Mouse (Mus musculus): ENCODE measurements around the gene Shkbp1. TPM values are rescaled to one million over a fixed set of nuclear protein-coding genes. Genes with fewer than 3 reads are reported as not detected.

Shkbp1 gene
- total and polyA plus RNA-seq, 3 experiments, result 4.6 to 20.2 (median 7.1) TPM

DNA sequence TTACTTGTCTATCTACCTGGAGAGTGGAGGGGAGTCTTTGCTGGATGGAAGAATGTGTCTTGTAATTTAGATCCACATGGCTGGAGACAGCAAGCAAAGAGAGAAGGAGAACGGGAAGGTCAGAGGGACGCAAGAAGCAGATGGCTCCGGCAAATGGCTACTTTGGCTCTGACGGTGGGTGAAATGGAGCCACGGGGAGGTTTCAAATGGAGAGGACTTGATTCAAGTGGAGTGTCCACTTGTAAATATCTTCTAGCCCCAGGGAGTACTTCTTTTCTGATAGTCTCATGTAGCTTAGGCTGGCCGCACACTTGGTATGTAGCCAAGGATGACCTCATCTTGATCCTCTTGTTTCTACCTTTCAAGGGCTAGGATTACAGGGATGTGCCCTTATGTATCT is 57.0 kb downstream of the Shkbp1 start:
- peaks cover 1% of the 10 kb centered on the region for H3K4me1 ChIP-seq (ENCODE audit: control insufficient read depth, insufficient read depth, low read length)
- TF ChIP-seq CTCF (IDR thresholded peaks at IDR 0.05) (no peak), POLR2A (IDR thresholded peaks at IDR 0.05; ENCODE audit: insufficient read depth, low read depth, low read length) (no peak), EP300 (IDR thresholded peaks at IDR 0.05; ENCODE audit: insufficient read depth, low read depth, low read length) (no peak)
- intact Hi-C loops (cut with DNase I), result no loop called here
- no peaks in the 10 kb centered on the region for H3K27me3 ChIP-seq (ENCODE audit: control insufficient read depth, insufficient read depth, low read length)
- no peaks in the 10 kb centered on the region for H3K36me3 ChIP-seq (ENCODE audit: control insufficient read depth, insufficient read depth, low read length)
- H3K79me2 ChIP-seq (replicated peaks; ENCODE audit: control insufficient read depth, insufficient read depth, low read length), result no peaks in the 10 kb centered on the region
- WGBS, result 71% methylated on average over 6 of the region's 6 CpGs
- no peak overlapping the region for H3K27ac ChIP-seq
- no peak overlapping the region for H3K9ac ChIP-seq (ENCODE audit: low read depth, low read length)
- no peak overlapping the region for H3K4me3 ChIP-seq
- DNase-seq, result no peak

DNA sequence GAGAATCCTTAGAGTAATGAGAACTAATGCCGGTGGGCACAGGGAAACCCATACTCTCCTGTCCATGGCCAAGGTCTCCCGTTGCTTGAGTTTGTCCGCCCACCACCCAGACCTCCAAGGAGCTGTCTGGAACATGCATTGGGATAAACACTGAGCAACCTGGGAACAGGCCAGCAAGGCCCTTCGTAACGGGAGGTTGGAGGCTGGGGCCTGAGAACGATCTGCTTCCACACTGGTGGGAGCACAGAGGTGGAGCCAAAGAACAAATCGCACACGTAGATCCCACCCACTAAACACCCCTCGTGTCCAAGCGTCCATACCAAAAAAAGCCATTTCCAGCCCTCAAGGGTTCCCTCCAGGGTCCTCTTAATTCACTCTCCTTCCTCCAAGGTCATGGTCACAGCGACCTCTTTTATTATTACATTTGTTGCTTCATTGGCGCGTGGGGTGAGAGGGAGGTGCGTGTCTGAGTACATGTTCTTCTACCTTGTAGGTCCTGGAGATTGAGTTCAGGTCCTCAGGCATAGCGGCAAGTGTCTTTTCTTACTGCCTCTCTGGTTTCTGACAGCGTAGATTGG is 57.7 kb downstream of the Shkbp1 start:
- intact Hi-C loops (cut with DNase I), result no loop called here
- WGBS, result 72% methylated on average over 16 of the region's 16 CpGs

DNA sequence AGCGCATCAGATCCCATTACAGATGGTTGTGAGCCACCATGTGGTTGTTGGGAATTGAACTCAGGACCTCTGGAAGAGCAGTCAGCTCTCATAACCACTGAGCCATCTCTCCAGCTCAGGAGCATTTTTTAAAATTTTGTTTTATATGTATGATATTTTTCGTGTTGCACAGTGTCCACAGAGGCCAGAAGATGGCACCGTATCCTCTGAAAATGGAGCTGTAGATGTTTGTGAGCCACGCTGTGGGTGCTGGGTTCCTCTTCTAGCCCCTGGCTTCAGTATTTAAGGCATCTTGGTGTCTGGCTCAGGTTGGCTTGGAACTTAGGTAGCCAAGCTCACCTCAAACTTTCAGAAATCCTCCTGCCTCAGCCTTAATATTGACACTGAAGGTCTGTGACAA is 59.3 kb downstream of the Shkbp1 start:
- Histone ChIP-seq H3K79me2 (replicated peaks; ENCODE audit: control insufficient read depth, insufficient read depth, low read length) (no peaks in the 10 kb centered on the region), H3K27me3 (ENCODE audit: control insufficient read depth, insufficient read depth, low read length) (no peaks in the 10 kb centered on the region), H3K36me3 (ENCODE audit: control insufficient read depth, insufficient read depth, low read length) (no peaks in the 10 kb centered on the region), H3K4me3 (no peak overlapping the region), H3K27ac (no peak overlapping the region), H3K4me1 (ENCODE audit: control insufficient read depth, insufficient read depth, low read length) (peaks cover 3% of the 10 kb centered on the region; the same call in 1 of the 2 replicates), H3K9ac (ENCODE audit: low read depth, low read length) (no peak overlapping the region)
- DNase-seq, result no peak
- intact Hi-C loops (cut with DNase I), result no loop called here
- 95% methylated on average over 4 of the region's 4 CpGs for WGBS
- TF ChIP-seq POLR2A (IDR thresholded peaks at IDR 0.05; ENCODE audit: insufficient read depth, low read depth, low read length) (no peak), EP300 (IDR thresholded peaks at IDR 0.05; ENCODE audit: insufficient read depth, low read depth, low read length) (no peak), CTCF (IDR thresholded peaks at IDR 0.05) (peak; percentile 19; the same call in 1 of the 2 replicates)

More for the DNA sequence above, 57.7 kb downstream of the Shkbp1 start:
- TF ChIP-seq CTCF (IDR thresholded peaks at IDR 0.05) (no peak), POLR2A (IDR thresholded peaks at IDR 0.05; ENCODE audit: insufficient read depth, low read depth, low read length) (no peak), EP300 (IDR thresholded peaks at IDR 0.05; ENCODE audit: insufficient read depth, low read depth, low read length) (no peak)
- no peaks in the 10 kb centered on the region for H3K36me3 ChIP-seq (ENCODE audit: control insufficient read depth, insufficient read depth, low read length)
- H3K27ac ChIP-seq, result no peak overlapping the region
- H3K27me3 ChIP-seq (ENCODE audit: control insufficient read depth, insufficient read depth, low read length), result no peaks in the 10 kb centered on the region
- no peak overlapping the region for H3K9ac ChIP-seq (ENCODE audit: low read depth, low read length)
- no peak for DNase-seq
- H3K79me2 ChIP-seq (replicated peaks; ENCODE audit: control insufficient read depth, insufficient read depth, low read length), result no peaks in the 10 kb centered on the region
- peaks cover 1% of the 10 kb centered on the region for H3K4me1 ChIP-seq (ENCODE audit: control insufficient read depth, insufficient read depth, low read length)
- no peak overlapping the region for H3K4me3 ChIP-seq

DNA sequence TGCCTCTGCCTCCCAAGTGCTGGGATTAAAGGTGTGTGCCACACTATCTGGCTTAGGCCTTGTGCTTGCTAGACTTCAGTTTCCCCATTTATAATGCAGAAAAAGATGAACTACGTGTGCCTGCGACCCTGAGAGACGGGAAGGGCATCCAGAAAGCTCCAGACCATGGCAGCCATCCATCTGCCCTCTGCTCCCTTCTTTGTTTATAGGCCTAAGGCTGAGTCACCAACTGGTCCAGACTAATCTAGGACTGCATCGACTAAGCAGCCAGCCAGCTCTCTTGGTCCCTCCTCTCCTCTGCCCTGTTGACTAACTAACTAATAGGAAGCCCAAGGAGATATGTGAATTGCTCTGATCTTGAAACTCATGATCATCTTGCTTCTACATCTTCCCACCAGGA is 59.9 kb downstream of the Shkbp1 start:
- Histone ChIP-seq H3K79me2 (replicated peaks; ENCODE audit: control insufficient read depth, insufficient read depth, low read length) (no peaks in the 10 kb centered on the region), H3K27me3 (ENCODE audit: control insufficient read depth, insufficient read depth, low read length) (no peaks in the 10 kb centered on the region), H3K36me3 (ENCODE audit: control insufficient read depth, insufficient read depth, low read length) (no peaks in the 10 kb centered on the region), H3K4me3 (no peak overlapping the region), H3K9ac (ENCODE audit: low read depth, low read length) (no peak overlapping the region), H3K4me1 (ENCODE audit: control insufficient read depth, insufficient read depth, low read length) (peaks cover 5% of the 10 kb centered on the region; the same call in 1 of the 2 replicates), H3K27ac (no peak overlapping the region)
- intact Hi-C loops (cut with DNase I), result no loop called here
- 47% methylated on average over 4 of the region's 4 CpGs for WGBS
- no peak for DNase-seq
- TF ChIP-seq CTCF (IDR thresholded peaks at IDR 0.05) (no peak), POLR2A (IDR thresholded peaks at IDR 0.05; ENCODE audit: insufficient read depth, low read depth, low read length) (no peak), EP300 (IDR thresholded peaks at IDR 0.05; ENCODE audit: insufficient read depth, low read depth, low read length) (no peak)

Other genes starting within 250 kb of the Shkbp1 start
- gene Cyp2f2, start 236.1 kb downstream of the Shkbp1 start, total RNA-seq (2021), result under 1 TPM; 0.60 to 0.93 TPM
- 0.94 and 220 TPM in 2 replicates for gene Cyp2f2, start 236.1 kb downstream of the Shkbp1 start, polyA plus RNA-seq (2012; rRNA removed)
- gene Cyp2t4, start 202.3 kb downstream of the Shkbp1 start, total RNA-seq (2021), result not detected
- gene Cyp2t4, start 202.3 kb downstream of the Shkbp1 start, polyA plus RNA-seq (2012; rRNA removed), result not detected in 2 replicates
- gene Egln2, start 189.2 kb downstream of the Shkbp1 start, total RNA-seq (2021), result 10 to 100 TPM; 51.8 to 64.4 TPM
- 52.4 and 57.7 TPM in 2 replicates for gene Egln2, start 189.2 kb downstream of the Shkbp1 start, polyA plus RNA-seq (2012; rRNA removed)
- gene Rab4b, start 177.1 kb downstream of the Shkbp1 start, total RNA-seq (2021), result 10 to 100 TPM; 11.0 TPM
- 22.4 and 23.1 TPM in 2 replicates for gene Rab4b, start 177.1 kb downstream of the Shkbp1 start, polyA plus RNA-seq (2012; rRNA removed)
- under 1 TPM in 1 of 2 experiments, not detected in 1; 0.16 TPM for gene Gm21983, start 174.9 kb downstream of the Shkbp1 start, total RNA-seq (2021)
- not detected in 2 replicates for gene Gm21983, start 174.9 kb downstream of the Shkbp1 start, polyA plus RNA-seq (2012; rRNA removed)
- gene Mia, start 174.9 kb downstream of the Shkbp1 start, total RNA-seq (2021), result under 1 TPM in 1 of 2 experiments, not detected in 1; 0.39 TPM
- 0.50 and 0.78 TPM in 2 replicates for gene Mia, start 174.9 kb downstream of the Shkbp1 start, polyA plus RNA-seq (2012; rRNA removed)
- gene BC024978, start 160.2 kb downstream of the Shkbp1 start, total RNA-seq (2021), result 10 to 100 TPM; 14.2 TPM
- gene BC024978, start 160.2 kb downstream of the Shkbp1 start, polyA plus RNA-seq (2012; rRNA removed), result 11.3 and 13.9 TPM in 2 replicates
- gene Snrpa, start 159.7 kb downstream of the Shkbp1 start, total RNA-seq (2021), result 10 to 100 TPM; 40.6 to 41.3 TPM
- 85.0 and 87.1 TPM in 2 replicates for gene Snrpa, start 159.7 kb downstream of the Shkbp1 start, polyA plus RNA-seq (2012; rRNA removed)
- gene Itpkc, start 127.4 kb downstream of the Shkbp1 start, total RNA-seq (2021), result 1 to 10 TPM; 4.2 to 4.8 TPM
- gene Itpkc, start 127.4 kb downstream of the Shkbp1 start, polyA plus RNA-seq (2012; rRNA removed), result 4.2 and 4.4 TPM in 2 replicates
- 1 to 10 TPM; 7.5 to 8.3 TPM for gene Coq8b, start 123.0 kb downstream of the Shkbp1 start, total RNA-seq (2021)
- 11.6 and 19.4 TPM in 2 replicates for gene Coq8b, start 123.0 kb downstream of the Shkbp1 start, polyA plus RNA-seq (2012; rRNA removed)
- 1 to 10 TPM; 3.7 to 6.1 TPM for gene Numbl, start 97.6 kb downstream of the Shkbp1 start, total RNA-seq (2021)
- 7.8 and 9.7 TPM in 2 replicates for gene Numbl, start 97.6 kb downstream of the Shkbp1 start, polyA plus RNA-seq (2012; rRNA removed)
- 100 to 1,000 TPM; 187 to 221 TPM for gene Ltbp4, start 18.3 kb downstream of the Shkbp1 start, total RNA-seq (2021)
- gene Ltbp4, start 18.3 kb downstream of the Shkbp1 start, polyA plus RNA-seq (2012; rRNA removed), result 349 and 374 TPM in 2 replicates
- gene Gm20479, start 1.4 kb upstream of the Shkbp1 start, total RNA-seq (2021), result under 1 TPM in 1 of 2 experiments, not detected in 1; 0.52 TPM
- not detected in 2 replicates for gene Gm20479, start 1.4 kb upstream of the Shkbp1 start, polyA plus RNA-seq (2012; rRNA removed)
- under 1 TPM; 0.18 to 0.20 TPM for gene Sptbn4, start 91.7 kb upstream of the Shkbp1 start, total RNA-seq (2021)
- gene Sptbn4, start 91.7 kb upstream of the Shkbp1 start, polyA plus RNA-seq (2012; rRNA removed), result 0.23 and 0.44 TPM in 2 replicates
- 10 to 100 TPM; 29.9 to 31.7 TPM for gene Blvrb, start 92.0 kb upstream of the Shkbp1 start, total RNA-seq (2021)
- 41.7 and 46.2 TPM in 2 replicates for gene Blvrb, start 92.0 kb upstream of the Shkbp1 start, polyA plus RNA-seq (2012; rRNA removed)
- 1 to 10 TPM; 3.5 to 6.2 TPM for gene Sertad3, start 117.7 kb upstream of the Shkbp1 start, total RNA-seq (2021)
- gene Sertad3, start 117.7 kb upstream of the Shkbp1 start, polyA plus RNA-seq (2012; rRNA removed), result 6.9 TPM in 2 replicates
- 10 to 100 TPM in 1 of 2 experiments, 1 to 10 TPM in 1; 7.6 to 10.2 TPM for gene Sertad1, start 130.9 kb upstream of the Shkbp1 start, total RNA-seq (2021)
- 12.2 and 14.0 TPM in 2 replicates for gene Sertad1, start 130.9 kb upstream of the Shkbp1 start, polyA plus RNA-seq (2012; rRNA removed)
- under 1 TPM; 0.59 to 0.81 TPM for gene Prx, start 143.3 kb upstream of the Shkbp1 start, total RNA-seq (2021)
- 0.59 and 0.61 TPM in 2 replicates for gene Prx, start 143.3 kb upstream of the Shkbp1 start, polyA plus RNA-seq (2012; rRNA removed)
- gene Hipk4, start 167.2 kb upstream of the Shkbp1 start, total RNA-seq (2021), result under 1 TPM; 0.10 to 0.14 TPM
- gene Hipk4, start 167.2 kb upstream of the Shkbp1 start, polyA plus RNA-seq (2012; rRNA removed), result 0.20 and 0.21 TPM in 2 replicates
- gene Pld3, start 197.2 kb upstream of the Shkbp1 start, total RNA-seq (2021), result 10 to 100 TPM; 22.9 to 30.6 TPM
- gene Pld3, start 197.2 kb upstream of the Shkbp1 start, polyA plus RNA-seq (2012; rRNA removed), result 54.8 and 68.1 TPM in 2 replicates
- 10 to 100 TPM; 72.0 to 72.1 TPM for gene 2310022A10Rik, start 197.2 kb upstream of the Shkbp1 start, total RNA-seq (2021)
- 79.5 and 87.4 TPM in 2 replicates for gene 2310022A10Rik, start 197.2 kb upstream of the Shkbp1 start, polyA plus RNA-seq (2012; rRNA removed)
- 100 to 1,000 TPM; 181 to 219 TPM for gene Akt2, start 235.5 kb upstream of the Shkbp1 start, total RNA-seq (2021)
- gene Akt2, start 235.5 kb upstream of the Shkbp1 start, polyA plus RNA-seq (2012; rRNA removed), result 134 and 181 TPM in 2 replicates

Data from heart, adult 2 months (tissue).